In genomic region chr13:16465812-16466211, GRCm38 (mm10) we compare ENCODE assay signal across 31 mouse cellular contexts.
"Had no signal": no experiment of that assay in that cellular context is flagged by ENCODE, and none has a peak within 500 bp of the region (broad histone marks: within the 10 kb centered on the region; RNA-seq: fewer than 3 reads in every experiment).

No protein-coding gene starts in this region.

- H3K27me3 ChIP-seq: heart, embryonic 12.5 days; heart, embryonic 13.5 days; heart, embryonic 15.5 days; hindbrain, embryonic 12.5 days; hindbrain, embryonic 13.5 days; hindbrain, embryonic 15.5 days; intestine, embryonic 15.5 days; kidney, embryonic 15.5 days had no signal

- H3K9me3 ChIP-seq: heart, embryonic 12.5 days; heart, embryonic 13.5 days; heart, embryonic 15.5 days; hindbrain, embryonic 10.5 days; hindbrain, embryonic 12.5 days; hindbrain, embryonic 13.5 days; hindbrain, embryonic 15.5 days; intestine, embryonic 15.5 days; kidney, embryonic 15.5 days had no signal

- H3K27ac ChIP-seq: heart, embryonic 13.5 days; heart, embryonic 15.5 days; hindbrain, embryonic 10.5 days; hindbrain, embryonic 12.5 days; hindbrain, embryonic 13.5 days; hindbrain, embryonic 14.5 days; hindbrain, embryonic 15.5 days; hindbrain, postnatal 0 days; intestine, embryonic 15.5 days; kidney, embryonic 15.5 days; kidney, postnatal 0 days; layer of hippocampus, adult 2 months; left cerebral cortex, adult 2 months had no signal

- H3K4me2 ChIP-seq: heart, embryonic 11.5 days; heart, embryonic 12.5 days; heart, embryonic 13.5 days; heart, embryonic 15.5 days; hindbrain, embryonic 12.5 days; hindbrain, embryonic 13.5 days; hindbrain, embryonic 14.5 days; hindbrain, embryonic 15.5 days; intestine, embryonic 15.5 days; kidney, embryonic 15.5 days had no signal

- H3K9ac ChIP-seq: heart, embryonic 12.5 days; heart, embryonic 13.5 days; heart, embryonic 15.5 days; hindbrain, embryonic 12.5 days; hindbrain, embryonic 13.5 days; hindbrain, embryonic 14.5 days; hindbrain, embryonic 15.5 days; intestine, embryonic 15.5 days; kidney, embryonic 15.5 days had no signal

- H3K4me1 ChIP-seq: heart, embryonic 12.5 days; heart, embryonic 13.5 days; heart, embryonic 15.5 days; hindbrain, embryonic 10.5 days; hindbrain, embryonic 12.5 days; hindbrain, embryonic 13.5 days; hindbrain, embryonic 15.5 days; intestine, embryonic 15.5 days; kidney, embryonic 15.5 days had no signal

- DNase-seq: heart, postnatal 10 days; heart, postnatal 14 days; heart, postnatal 36 days; heart, postnatal 4 days; kidney, adult 11 months; kidney, adult 18-20 months; kidney, adult 2 months; kidney, adult 8-10 months; kidney, adult 9 months; kidney, postnatal 10 days; kidney, postnatal 14 days; kidney, postnatal 25 days; kidney, postnatal 36 days; kidney, postnatal 4 days; layer of hippocampus, adult 9-11 months; layer of hippocampus, postnatal 36 days had no signal

- H3K4me3 ChIP-seq: heart, embryonic 12.5 days; heart, embryonic 13.5 days; heart, embryonic 15.5 days; hindbrain, embryonic 10.5 days; hindbrain, embryonic 12.5 days; hindbrain, embryonic 13.5 days; hindbrain, embryonic 15.5 days; intestine, embryonic 15.5 days; kidney, embryonic 15.5 days; layer of hippocampus, adult 2 months; left cerebral cortex, adult 2 months had no signal

- H3K36me3 ChIP-seq: heart, embryonic 12.5 days; heart, embryonic 13.5 days; heart, embryonic 15.5 days; hindbrain, embryonic 10.5 days; hindbrain, embryonic 12.5 days; hindbrain, embryonic 13.5 days; hindbrain, embryonic 15.5 days; intestine, embryonic 15.5 days; kidney, embryonic 15.5 days had no signal
